Mouse (Mus musculus): ENCODE measurements around the gene Tbca.

DNA sequence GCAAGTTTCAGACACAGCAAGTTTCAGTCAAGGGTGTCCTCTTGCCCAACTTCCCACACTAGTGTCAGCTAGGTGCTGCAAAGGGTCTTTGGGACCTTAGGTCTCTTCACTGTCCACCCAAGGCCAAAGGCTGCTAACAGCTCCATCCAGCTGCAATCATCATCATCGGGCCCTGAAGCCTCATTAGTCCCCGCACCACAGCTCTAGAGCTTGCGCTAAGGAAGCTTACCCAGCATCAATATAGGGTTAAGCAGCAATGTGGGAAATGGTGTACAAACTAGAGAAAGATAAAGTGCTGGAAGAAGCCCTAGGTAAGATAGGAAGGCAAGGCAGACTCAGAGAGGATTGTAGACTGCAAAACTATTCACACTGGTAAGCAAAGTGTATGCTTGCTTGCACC is 92.5 kb downstream of the Tbca start:
- no peak for TF ChIP-seq CTCF (IDR thresholded peaks at IDR 0.05; ENCODE audit: insufficient read depth, low read length)
- TF ChIP-seq POLR2A (IDR thresholded peaks at IDR 0.05; ENCODE audit: borderline replicate concordance, extremely low read depth, low read depth, low read length): no peak

Data from lung, adult 2 months (tissue).